Mouse (Mus musculus): ENCODE data around the gene Ldhc.
"Not testable (repeated sequence)": the region's sequence is repeated elsewhere in the genome, so short reads cannot be mapped to it uniquely, and the experiment has no call there.

Gene Ldhc

GRCm38 (mm10) chr7:46860996-46861395 lies at the start of gene Ldhc:
Gene Ldhc (plus strand): TSS chr7:46861203.
- no peak for DNase-seq (ENCODE audit: low read depth, low spot score)

GRCm38 (mm10) chr7:46814012-46814411 lies 47.0 kb upstream of the Ldhc start:
- no peak for DNase-seq (ENCODE audit: low read depth, low spot score)

GRCm38 (mm10) chr7:46820876-46821632 lies 39.9 kb upstream of the Ldhc start:
- DNase-seq (ENCODE audit: low read depth, low spot score): not testable (repeated sequence)

DNA sequence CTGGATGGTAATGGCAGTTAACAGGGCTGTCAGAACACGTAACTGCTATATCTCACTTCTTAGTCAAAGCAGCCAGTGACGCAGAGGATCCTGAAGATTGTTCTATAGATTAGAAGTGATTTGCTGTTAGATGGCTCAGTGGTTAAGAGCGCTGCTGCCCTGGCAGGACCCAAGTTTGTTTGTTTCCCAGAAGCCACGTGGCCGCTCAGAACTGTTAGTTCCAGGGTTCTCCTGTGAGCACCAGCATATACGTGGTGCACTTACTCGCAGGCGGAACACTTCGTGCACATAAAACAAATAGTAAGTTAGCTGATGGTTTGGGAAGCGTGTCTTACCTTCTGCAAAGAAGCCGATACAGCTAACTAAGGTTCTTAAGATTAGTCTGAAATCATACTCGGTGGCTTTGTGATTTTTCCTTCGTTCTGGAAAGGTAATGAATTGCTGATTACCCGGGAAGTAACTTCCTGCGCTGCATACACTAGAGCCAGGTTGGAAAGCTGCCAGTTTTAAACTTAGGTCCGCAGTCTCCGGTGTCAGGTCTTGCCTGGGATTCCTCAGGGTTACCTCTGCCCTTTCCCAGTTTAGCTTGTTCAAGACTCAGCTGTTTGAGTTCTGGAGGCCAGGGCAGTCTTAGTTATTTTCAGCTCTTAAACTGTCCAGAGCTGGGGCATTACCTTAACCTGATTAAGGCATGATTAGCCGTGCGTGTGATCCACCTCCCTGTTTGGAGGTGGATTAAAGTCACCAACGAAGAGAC lies 33.8 kb upstream of the Ldhc start:
- DNase-seq (ENCODE audit: low read depth, low spot score): no peak

DNA sequence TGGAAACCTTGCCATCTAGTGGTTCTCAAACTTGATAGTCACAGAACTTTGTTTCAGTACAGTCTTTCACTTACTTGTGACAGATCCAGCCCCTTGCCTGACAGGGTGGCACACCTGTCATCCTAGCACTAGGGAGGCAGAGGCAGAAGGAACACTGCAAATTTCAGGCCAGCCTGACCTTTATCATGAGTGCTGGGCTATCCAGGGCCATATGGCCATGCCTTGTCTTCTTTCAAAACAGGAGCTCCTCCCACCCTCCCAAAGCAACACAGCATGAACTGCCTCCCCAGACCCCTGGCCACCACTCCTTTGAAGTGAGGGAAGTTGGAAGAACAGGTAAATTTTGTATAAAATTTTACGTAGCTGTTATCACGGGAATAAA lies 33.2 kb upstream of the Ldhc start:
- no peak for DNase-seq (ENCODE audit: low read depth, low spot score)

- DNase-seq (ENCODE audit: low read depth, low spot score): peak; percentile 32
Measured at GRCm38 (mm10) chr7:46829911-46830310, 31.1 kb upstream of the Ldhc start.

DNA sequence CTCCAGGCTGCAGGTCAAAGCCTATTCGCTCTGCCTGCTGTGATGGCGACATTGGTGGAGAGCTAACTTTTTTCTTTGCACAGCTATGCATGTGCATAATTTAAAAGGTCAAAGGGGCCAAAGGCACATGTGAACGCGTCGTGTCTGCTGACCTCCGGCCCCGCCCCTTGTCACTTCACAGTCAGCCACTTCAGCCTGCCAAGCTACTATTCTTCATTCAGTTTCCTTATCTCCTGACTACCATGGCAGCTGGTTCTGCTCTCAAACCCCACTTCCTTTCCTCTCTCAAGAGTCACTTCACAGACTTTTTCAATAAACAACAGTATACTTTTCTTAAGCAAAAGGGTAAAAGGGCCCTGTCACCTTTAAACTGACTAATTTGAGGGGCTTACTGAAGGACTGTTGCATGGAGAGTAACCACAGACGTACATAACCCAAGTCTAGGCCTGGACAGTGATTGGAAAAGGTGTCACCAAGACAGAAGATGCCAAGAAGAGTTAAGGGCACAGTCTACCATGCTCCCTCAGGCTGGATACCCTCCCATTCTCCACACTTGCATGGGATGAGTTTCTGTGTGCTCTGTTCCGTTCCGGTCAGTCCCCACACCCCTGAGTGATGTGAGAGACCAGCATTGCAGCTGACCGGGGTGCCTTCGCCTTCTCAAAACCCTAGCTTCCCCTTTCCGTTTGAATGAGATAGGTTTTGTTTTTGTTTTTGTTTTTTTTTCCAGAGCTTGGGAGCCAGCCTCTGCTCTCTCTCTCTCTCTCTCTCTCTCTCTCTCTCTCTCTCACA lies 30.0 kb upstream of the Ldhc start:
- no peak for DNase-seq (ENCODE audit: low read depth, low spot score)

DNA sequence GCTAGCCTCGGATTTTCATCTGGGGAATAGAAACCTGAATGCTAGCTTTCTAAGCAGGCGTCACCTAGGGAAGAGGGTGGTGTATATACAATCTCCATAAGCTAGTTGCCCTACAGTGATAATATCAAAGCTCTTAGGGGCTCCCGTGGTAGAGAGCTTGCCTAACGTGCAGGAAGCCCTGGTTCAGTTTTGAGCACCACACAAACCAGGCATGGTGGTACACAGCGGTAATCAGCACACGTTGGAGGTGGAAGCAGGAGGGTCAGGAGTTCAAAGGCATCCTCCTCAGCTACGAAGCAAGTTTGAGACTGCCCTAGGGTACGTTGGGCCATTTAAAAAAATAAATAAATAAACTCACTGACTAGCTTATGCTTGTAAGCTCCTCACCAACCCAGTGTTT lies 29.3 kb upstream of the Ldhc start:
- DNase-seq (ENCODE audit: low read depth, low spot score): no peak

GRCm38 (mm10) chr7:46832112-46832810 lies 28.7 kb upstream of the Ldhc start:
- DNase-seq (ENCODE audit: low read depth, low spot score): not testable (repeated sequence)

GRCm38 (mm10) chr7:46833266-46833665 lies 27.7 kb upstream of the Ldhc start:
- DNase-seq (ENCODE audit: low read depth, low spot score): no peak

- no peak for DNase-seq (ENCODE audit: low read depth, low spot score)
Measured at GRCm38 (mm10) chr7:46833670-46834255, 27.2 kb upstream of the Ldhc start.

GRCm38 (mm10) chr7:46834994-46835610 lies 25.9 kb upstream of the Ldhc start:
- DNase-seq (ENCODE audit: low read depth, low spot score): no peak

- no peak for DNase-seq (ENCODE audit: low read depth, low spot score)
Measured at GRCm38 (mm10) chr7:46836357-46836756, 24.6 kb upstream of the Ldhc start.

DNA sequence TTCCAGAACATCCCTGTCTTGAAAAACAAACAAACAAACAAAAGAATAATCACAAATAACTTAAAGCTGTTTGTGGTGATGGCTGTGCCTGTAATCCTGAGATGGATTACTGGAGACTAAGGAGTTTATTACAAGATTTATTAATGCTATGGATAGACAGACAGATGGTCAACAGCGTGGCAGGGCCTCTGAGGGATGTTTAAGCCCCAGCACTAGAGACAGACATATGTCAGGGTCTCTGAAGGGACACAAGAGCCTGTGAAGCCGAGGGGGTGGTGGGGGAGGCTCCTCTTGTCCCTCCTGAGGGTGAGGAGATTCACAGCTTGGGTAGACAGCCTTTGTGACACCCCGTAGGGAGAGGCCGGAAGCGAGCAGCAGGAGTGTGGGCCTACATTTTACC lies 23.9 kb upstream of the Ldhc start:
- no peak for DNase-seq (ENCODE audit: low read depth, low spot score)

GRCm38 (mm10) chr7:46838104-46838671 lies 22.8 kb upstream of the Ldhc start:
- DNase-seq (ENCODE audit: low read depth, low spot score): peak; percentile 58

DNA sequence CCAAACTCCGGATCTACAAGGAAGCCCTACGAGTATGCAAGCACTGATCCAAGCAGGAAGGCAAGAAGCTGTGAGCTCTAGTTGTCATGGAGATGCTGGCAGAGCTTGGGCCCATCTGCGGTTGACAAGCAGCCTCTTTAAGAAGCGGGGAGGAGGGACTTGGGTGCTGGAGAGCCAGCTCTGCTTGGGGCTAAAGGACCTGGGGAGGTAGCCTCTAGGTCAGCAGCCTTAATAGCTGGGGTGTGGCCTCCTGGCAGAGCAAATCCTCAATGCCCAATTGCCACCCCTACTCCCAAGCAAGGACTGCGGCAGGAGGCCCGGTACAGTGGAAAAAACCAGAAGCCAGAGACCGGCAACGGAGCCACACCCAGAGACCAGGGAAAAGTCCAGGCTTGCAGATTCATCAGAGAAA lies 22.1 kb upstream of the Ldhc start:
- DNase-seq (ENCODE audit: low read depth, low spot score): peak; percentile 80

- DNase-seq (ENCODE audit: low read depth, low spot score): no peak
Measured at GRCm38 (mm10) chr7:46839446-46839845, 21.6 kb upstream of the Ldhc start.

- no peak for DNase-seq (ENCODE audit: low read depth, low spot score)
Measured at GRCm38 (mm10) chr7:46839861-46840260, 21.1 kb upstream of the Ldhc start.

DNA sequence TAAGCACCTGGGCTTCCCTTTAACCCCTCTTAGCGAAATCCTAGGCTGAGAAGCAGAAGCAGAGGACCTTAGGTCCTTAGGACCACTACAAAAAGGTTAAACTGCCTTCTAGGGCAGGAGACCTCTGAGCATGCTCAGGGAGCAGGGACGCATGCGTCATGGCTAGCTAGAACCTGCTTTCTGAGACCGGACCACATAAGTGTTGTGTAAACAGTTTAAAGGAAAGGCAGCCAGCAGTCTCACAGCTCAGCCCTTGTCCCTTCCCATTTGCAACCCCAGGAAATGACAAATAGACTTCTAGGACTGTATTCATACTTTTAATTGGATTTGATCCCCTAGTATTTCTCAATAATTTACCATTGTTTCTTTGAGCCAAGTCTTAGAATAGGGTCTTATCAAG lies 20.7 kb upstream of the Ldhc start:
- no peak for DNase-seq (ENCODE audit: low read depth, low spot score)

GRCm38 (mm10) chr7:46840787-46841525 lies 20.0 kb upstream of the Ldhc start, which contains the start of gene Ldha:
Gene Ldha (plus strand): TSS chr7:46841475.
- DNase-seq (ENCODE audit: low read depth, low spot score): no peak

All from ES-CJ7 (cell line).